Mouse (Mus musculus) embryonic facial prominence, embryonic 15.5 days (tissue): ENCODE results near the gene Fam126a. TPM values are rescaled to one million over a fixed set of nuclear protein-coding genes. Genes with fewer than 3 reads are reported as not detected.
A peak's percentile ranks its signal among the peaks of the same experiment; 100 is the strongest.

ENCODE experiments used
- ATAC-seq: fragments of 200-750 bp; cut with Nextera tagmentation; 2 replicates; pipeline ENCODE4 v1.8.0; 2017; ENCODE audit warnings: low read depth, moderate TSS enrichment; ENCODE audit not compliant: insufficient number of reproducible peaks, low FRiP score, low TSS enrichment
- H3K27ac ChIP-seq: fragments of 300-500 bp; sonication (generic); replicated peaks from 2 replicates; pipeline ENCODE4 v1.5.1; 2015; ENCODE audit warnings: mild to moderate bottlenecking, inconsistent platforms
- H3K27me3 ChIP-seq: fragments of 300-500 bp; sonication (generic); 2 replicates; pipeline ENCODE4 v1.6.1; 2015; ENCODE audit warnings: inconsistent platforms
- H3K36me3 ChIP-seq: fragments of 300-500 bp; sonication (generic); 2 replicates; pipeline ENCODE4 v1.6.1; 2015; ENCODE audit warnings: mild to moderate bottlenecking, inconsistent platforms
- H3K4me1 ChIP-seq: fragments of 300-500 bp; sonication (generic); 2 replicates; pipeline ENCODE4 v1.6.1; 2015; ENCODE audit warnings: inconsistent platforms
- H3K4me2 ChIP-seq: fragments of 300-500 bp; sonication (generic); replicated peaks from 2 replicates; pipeline ENCODE4 v1.6.1; 2015; ENCODE audit warnings: mild to moderate bottlenecking, inconsistent platforms
- H3K4me3 ChIP-seq: fragments of 300-500 bp; sonication (generic); replicated peaks from 2 replicates; pipeline ENCODE4 v1.5.1; 2015; ENCODE audit warnings: mild to moderate bottlenecking, inconsistent platforms
- H3K9ac ChIP-seq: fragments of 300-500 bp; sonication (generic); 2 replicates; pipeline ENCODE4 v1.6.1; 2015; ENCODE audit warnings: inconsistent platforms
- H3K9me3 ChIP-seq: fragments of 300-500 bp; sonication (generic); replicated peaks from 2 replicates; pipeline ENCODE4 v1.6.1; 2016; ENCODE audit warnings: inconsistent platforms
- WGBS: fragments of 180-500 bp; shearing (Covaris S2); methylation state at CpG from one replicate; pipeline ENCODE4 v1.1.7; 2015; 5-methylcytosine and 5-hydroxymethylcytosine counted together
- polyA plus RNA-seq: library from polyadenylated mRNA; unstranded; fragments of >200 nt; fragmentation: Nextera tagmentation; extraction: Ambion mirVana; gene quantifications from 2 replicates; pipeline ENCODE4 v1.2.1, GENCODE M21; 2015

The Fam126a gene
- polyA plus RNA-seq, 1 experiment from 2014 or later = 25.4 TPM

DNA sequence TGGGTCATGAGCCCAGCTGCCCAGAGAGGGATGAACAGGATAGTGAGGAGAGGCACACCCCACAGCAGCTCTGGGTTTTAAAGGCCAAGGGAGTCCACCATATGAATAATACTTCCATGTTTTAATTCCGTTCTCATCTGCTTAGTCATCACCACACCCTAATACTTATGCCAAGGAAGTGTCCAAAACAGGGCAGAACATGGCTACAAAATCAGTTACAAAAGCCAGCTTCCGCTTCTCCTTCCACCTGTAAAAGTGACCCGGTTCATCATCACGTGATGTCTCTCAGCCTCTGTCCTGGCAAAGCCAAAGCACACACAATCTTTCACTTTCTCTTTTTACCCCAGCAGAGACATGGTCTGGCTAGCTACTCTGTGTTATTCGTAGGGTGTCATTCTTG lies 8.9 kb upstream of the Fam126a start:
- no peaks in the 10 kb centered on the region for H3K36me3 ChIP-seq
- no peaks in the 10 kb centered on the region for H3K9me3 ChIP-seq
- 76% methylated on average over 5 of the region's 5 CpGs for WGBS
- H3K9ac ChIP-seq = no peak overlapping the region
- no peaks in the 10 kb centered on the region for H3K27me3 ChIP-seq
- H3K4me3 ChIP-seq = no peak overlapping the region
- H3K4me2 ChIP-seq = no peak overlapping the region
- H3K4me1 ChIP-seq = peaks cover 8% of the 10 kb centered on the region; the same call in 1 of the 2 replicates
- ATAC-seq = no peak
- H3K27ac ChIP-seq = no peak overlapping the region

DNA sequence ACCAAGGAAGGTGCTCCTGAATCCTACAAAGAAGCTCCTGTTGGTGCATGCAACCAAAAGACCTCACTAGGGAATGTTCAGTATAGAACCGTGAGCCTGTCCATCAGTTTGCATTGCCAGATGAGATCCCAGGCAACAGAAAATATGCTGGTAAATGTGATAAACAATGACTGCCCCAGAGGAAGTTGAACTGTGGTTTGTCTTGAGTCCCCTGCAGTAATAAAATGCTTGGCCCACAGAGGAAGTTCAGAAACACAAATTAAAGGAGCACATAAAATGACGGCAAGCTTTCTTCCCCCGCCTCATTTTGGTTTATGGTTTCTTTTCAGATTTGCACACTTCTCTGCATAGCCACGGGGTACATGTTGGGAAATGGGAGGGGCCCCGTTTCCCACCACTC lies 8.3 kb upstream of the Fam126a start:
- no peaks in the 10 kb centered on the region for H3K36me3 ChIP-seq
- no peak overlapping the region for H3K4me2 ChIP-seq
- no peaks in the 10 kb centered on the region for H3K27me3 ChIP-seq
- peaks cover 8% of the 10 kb centered on the region; the same call in 1 of the 2 replicates for H3K4me1 ChIP-seq
- H3K9me3 ChIP-seq = no peaks in the 10 kb centered on the region
- no peak overlapping the region for H3K9ac ChIP-seq
- H3K4me3 ChIP-seq = no peak overlapping the region
- ATAC-seq = no peak
- no peak overlapping the region for H3K27ac ChIP-seq
- WGBS = 44% methylated on average over 5 of the region's 5 CpGs

DNA sequence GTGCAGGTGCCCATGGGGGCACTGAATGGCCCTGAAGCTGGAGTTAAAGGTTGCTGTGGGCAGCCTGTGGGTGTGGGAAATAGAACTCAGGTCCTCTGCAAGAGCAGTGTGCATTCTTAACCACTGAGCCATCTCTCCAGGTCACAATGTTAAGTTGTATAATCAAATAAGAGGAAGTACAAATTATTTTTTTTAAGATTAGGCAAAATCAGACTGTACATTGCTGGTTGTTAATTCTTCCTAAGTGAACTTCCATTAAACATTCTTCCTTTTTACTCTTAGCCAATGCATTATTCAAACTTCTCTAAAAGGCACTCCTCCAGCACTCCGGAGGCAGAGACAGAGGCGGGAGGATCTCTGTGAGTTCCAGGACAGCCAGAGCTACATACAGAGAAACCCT lies 7.7 kb upstream of the Fam126a start:
- no peak overlapping the region for H3K4me2 ChIP-seq
- H3K27me3 ChIP-seq = no peaks in the 10 kb centered on the region
- WGBS = 81% methylated on average over 2 of the region's 2 CpGs
- H3K27ac ChIP-seq = no peak overlapping the region
- H3K9ac ChIP-seq = no peak overlapping the region
- no peaks in the 10 kb centered on the region for H3K36me3 ChIP-seq
- no peaks in the 10 kb centered on the region for H3K9me3 ChIP-seq
- no peak for ATAC-seq
- no peak overlapping the region for H3K4me3 ChIP-seq
- H3K4me1 ChIP-seq = peaks cover 8% of the 10 kb centered on the region; the same call in 1 of the 2 replicates

DNA sequence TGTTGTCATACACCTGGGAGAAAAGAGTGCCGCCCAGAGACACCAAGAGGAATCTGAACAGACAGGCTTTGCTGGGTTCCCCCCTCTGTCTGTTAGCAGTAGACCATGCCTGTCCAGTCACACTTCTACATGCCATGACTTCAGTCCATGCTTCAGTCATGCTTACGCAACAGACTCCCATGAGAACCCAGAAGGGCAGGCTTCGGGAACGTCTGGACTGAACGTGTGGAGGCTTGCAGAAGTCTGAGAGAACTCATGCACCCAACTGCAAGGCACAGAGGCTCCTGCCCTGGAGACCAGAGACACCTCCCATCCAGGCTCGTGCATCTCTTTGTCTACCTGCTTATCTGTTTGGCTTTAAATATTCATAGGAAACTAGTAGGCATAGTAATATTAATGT lies 6.2 kb upstream of the Fam126a start:
- Histone ChIP-seq H3K4me1 (peaks cover 8% of the 10 kb centered on the region; the same call in 1 of the 2 replicates), H3K9ac (no peak overlapping the region), H3K4me2 (no peak overlapping the region), H3K27me3 (no peaks in the 10 kb centered on the region), H3K36me3 (no peaks in the 10 kb centered on the region), H3K27ac (no peak overlapping the region), H3K4me3 (no peak overlapping the region), H3K9me3 (no peaks in the 10 kb centered on the region)
- 54% methylated on average over 6 of the region's 6 CpGs for WGBS
- ATAC-seq = no peak

DNA sequence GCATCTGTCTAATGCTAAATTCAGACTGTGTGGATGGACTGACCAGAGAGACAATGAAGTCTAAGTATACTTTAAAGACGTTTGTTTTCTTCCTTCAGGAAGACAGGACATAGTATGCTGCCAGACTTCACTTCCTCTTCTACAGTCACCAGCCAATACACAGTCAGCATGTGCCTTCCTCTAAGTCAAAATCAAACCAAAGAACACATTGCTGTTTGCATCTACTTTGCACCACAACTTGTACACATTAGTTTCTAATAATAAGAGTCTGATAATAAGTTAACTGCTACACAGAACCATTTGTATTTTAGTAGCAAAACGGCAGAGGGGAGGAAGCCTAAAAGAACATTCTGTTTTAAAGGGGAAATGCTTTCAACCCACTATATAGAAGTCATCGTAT lies 4.5 kb upstream of the Fam126a start:
- H3K9ac ChIP-seq = no peak overlapping the region
- H3K4me2 ChIP-seq = no peak overlapping the region
- peaks cover 8% of the 10 kb centered on the region; the same call in 1 of the 2 replicates for H3K4me1 ChIP-seq
- H3K27ac ChIP-seq = no peak overlapping the region
- no peaks in the 10 kb centered on the region for H3K9me3 ChIP-seq
- no peaks in the 10 kb centered on the region for H3K27me3 ChIP-seq
- no peaks in the 10 kb centered on the region for H3K36me3 ChIP-seq
- no peak for ATAC-seq
- H3K4me3 ChIP-seq = no peak overlapping the region
- WGBS = 46% methylated on average over 3 of the region's 3 CpGs

DNA sequence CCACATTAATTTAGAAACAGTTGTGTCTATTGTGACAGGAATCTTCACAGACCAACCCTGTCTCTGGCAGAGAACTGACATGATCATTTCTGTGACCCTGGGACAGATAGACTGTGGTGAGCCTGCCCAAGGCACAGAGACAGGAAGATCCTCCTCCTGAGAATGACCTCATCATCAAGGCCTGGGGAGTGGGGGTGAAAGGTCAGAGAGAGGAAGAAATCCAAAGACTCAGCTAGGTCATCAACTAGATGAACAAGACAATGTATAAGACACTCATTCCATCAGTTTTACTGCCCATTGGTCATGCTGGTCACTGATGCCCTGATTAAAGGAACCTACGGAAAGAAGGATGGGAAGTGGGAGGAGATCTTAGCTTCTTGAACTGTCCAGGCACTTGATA lies 3.6 kb upstream of the Fam126a start:
- ATAC-seq = no peak
- Histone ChIP-seq H3K4me3 (no peak overlapping the region), H3K27ac (no peak overlapping the region), H3K4me1 (peaks cover 10% of the 10 kb centered on the region), H3K9me3 (no peaks in the 10 kb centered on the region), H3K27me3 (no peaks in the 10 kb centered on the region), H3K4me2 (no peak overlapping the region), H3K36me3 (no peaks in the 10 kb centered on the region), H3K9ac (no peak overlapping the region)
- 81% methylated on average over 1 of the region's 1 CpGs for WGBS

DNA sequence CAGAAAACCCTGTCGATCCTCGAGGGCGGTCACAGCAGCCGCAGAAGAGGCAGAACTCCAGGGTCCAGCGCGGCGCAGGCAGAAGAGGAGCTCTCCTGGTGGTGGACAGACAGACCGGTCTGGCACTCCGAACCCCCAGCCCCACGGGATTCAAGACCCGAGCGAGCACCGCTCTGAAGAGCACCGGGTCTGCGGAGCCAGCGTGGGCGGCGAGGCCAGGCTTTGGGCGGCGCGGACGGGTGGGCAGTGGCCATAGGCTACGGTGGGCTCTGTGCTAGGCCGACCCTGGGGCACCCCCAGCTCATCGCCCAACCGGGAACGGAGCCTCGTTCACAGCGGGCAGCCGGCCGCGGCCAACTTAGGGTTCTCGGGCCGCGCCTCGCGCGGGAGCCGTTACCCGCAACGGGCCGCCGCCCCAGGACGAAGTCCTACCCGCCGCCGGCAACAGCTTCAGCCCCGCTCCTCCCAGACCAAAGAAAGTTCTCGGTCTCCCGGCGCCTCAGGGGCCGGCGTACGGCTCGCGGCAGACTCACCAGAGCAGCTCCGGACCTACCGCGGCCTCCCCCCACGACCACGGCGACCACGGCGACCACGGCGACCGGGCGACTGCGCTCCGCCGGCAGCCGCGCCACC lies 428 bp downstream of the Fam126a start:
- peak overlapping the region; percentile 67 for H3K4me2 ChIP-seq
- no peaks in the 10 kb centered on the region for H3K9me3 ChIP-seq
- H3K36me3 ChIP-seq = no peaks in the 10 kb centered on the region
- peaks cover 6% of the 10 kb centered on the region for H3K4me1 ChIP-seq
- ATAC-seq = peak; percentile 71
- WGBS = under 1% methylated on average over 73 of the region's 73 CpGs
- H3K27ac ChIP-seq = peak overlapping the region; percentile 86
- H3K27me3 ChIP-seq = no peaks in the 10 kb centered on the region
- H3K4me3 ChIP-seq = peak overlapping the region; percentile 61
- peak overlapping the region; percentile 75 for H3K9ac ChIP-seq

DNA sequence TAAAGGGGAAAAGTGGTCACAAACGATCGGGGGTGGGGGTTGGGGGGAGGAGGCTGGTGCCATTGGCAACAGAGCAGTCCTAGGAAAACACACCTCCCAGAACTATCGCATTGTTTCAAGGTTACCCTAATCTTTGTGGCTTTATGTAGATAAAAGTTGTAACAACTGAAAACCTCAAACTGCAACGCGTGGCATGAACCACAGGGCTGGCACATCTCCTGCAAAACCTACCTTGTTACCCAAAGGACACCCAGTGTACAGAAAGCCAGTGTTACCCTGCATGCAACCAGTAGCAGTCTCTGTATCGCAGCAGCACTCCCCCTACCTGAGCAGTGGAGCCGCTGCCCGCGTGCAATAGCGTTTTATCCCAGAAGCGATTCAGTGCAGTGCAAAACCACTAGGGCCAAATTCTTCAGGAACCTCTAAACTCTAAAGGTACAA lies 1.1 kb downstream of the Fam126a start:
- no peaks in the 10 kb centered on the region for H3K27me3 ChIP-seq
- no peaks in the 10 kb centered on the region for H3K36me3 ChIP-seq
- peak overlapping the region; percentile 67 for H3K4me2 ChIP-seq
- peaks cover 6% of the 10 kb centered on the region for H3K4me1 ChIP-seq
- ATAC-seq = peak; percentile 60
- peak overlapping the region; percentile 75 for H3K9ac ChIP-seq
- H3K4me3 ChIP-seq = peak overlapping the region; percentile 61
- peak overlapping the region; percentile 86; the same call in 1 of the 2 replicates for H3K27ac ChIP-seq
- WGBS = 2% methylated on average over 11 of the region's 11 CpGs
- H3K9me3 ChIP-seq = no peaks in the 10 kb centered on the region

DNA sequence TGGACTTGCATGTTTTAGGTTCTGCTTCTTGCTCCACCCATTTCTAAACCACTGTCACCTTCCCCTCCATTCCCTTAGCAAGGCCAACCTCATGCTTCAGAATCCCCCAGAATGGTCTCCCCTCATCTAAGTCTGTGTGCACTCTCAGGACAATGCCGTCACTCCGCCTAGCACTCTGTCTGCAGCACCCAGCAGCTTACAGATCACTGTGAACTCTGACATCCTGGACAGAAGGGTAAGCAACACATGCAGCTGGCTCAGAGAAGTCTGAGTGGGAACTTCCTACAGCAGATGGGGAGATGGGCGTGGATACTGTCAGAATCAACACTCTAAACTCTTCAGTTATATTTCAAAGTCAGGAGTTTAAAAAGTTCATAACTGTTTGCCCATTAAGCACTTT lies 5.5 kb downstream of the Fam126a start:
- ATAC-seq = no peak
- Histone ChIP-seq H3K9me3 (no peaks in the 10 kb centered on the region), H3K4me1 (peaks cover 6% of the 10 kb centered on the region), H3K27me3 (no peaks in the 10 kb centered on the region), H3K4me2 (no peak overlapping the region), H3K4me3 (no peak overlapping the region), H3K27ac (no peak overlapping the region), H3K36me3 (no peaks in the 10 kb centered on the region), H3K9ac (no peak overlapping the region)
- 87% methylated on average over 3 of the region's 3 CpGs for WGBS

DNA sequence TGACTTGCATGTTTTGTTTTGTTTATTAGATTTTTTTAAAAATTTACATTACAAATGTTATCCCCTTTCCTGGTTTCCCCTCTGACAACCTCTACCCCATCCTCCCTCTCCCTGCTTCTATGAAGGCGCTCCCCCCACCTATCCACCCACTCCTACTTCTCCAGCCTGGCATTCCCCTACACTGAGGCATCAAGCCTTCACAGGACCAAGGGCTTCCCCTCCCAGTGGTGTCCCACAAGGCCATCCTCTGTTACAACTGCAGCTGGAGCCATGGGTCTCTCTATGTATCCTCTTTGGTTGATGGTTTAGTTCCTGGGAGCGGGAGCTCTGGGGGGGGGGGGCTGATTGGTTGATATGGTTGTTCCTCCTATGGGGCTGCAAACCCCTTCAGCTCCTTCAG lies 7.3 kb downstream of the Fam126a start:
- Histone ChIP-seq H3K4me1 (no peaks in the 10 kb centered on the region), H3K36me3 (no peaks in the 10 kb centered on the region), H3K4me3 (no peak overlapping the region), H3K9me3 (no peaks in the 10 kb centered on the region), H3K9ac (no peak overlapping the region), H3K4me2 (no peak overlapping the region), H3K27me3 (no peaks in the 10 kb centered on the region), H3K27ac (no peak overlapping the region)
- 94% methylated on average over 2 of the region's 2 CpGs for WGBS
- ATAC-seq = no peak

DNA sequence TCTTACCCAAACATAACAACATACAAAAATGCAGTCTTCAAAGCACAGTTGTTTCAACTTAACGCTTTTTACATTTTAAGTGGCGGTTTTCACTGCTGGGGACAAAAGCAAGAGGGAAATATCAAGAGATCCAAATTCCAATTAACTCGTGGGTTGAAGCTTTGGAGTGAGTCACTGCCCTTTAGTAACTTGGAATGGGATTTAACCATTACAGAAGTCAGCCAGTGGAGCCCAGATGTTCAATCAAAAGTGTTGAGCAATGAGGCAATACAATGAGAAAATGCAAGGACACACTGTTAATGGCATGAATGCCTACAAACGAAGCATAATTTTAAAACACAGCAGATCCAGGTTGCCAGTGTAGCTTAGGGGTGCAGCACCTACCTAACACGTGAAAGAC lies 8.8 kb downstream of the Fam126a start:
- ATAC-seq = no peak
- Histone ChIP-seq H3K9me3 (no peaks in the 10 kb centered on the region), H3K27ac (no peak overlapping the region), H3K4me3 (no peak overlapping the region), H3K4me1 (no peaks in the 10 kb centered on the region), H3K27me3 (no peaks in the 10 kb centered on the region), H3K4me2 (no peak overlapping the region), H3K36me3 (no peaks in the 10 kb centered on the region), H3K9ac (no peak overlapping the region)
- WGBS = 56% methylated on average over 5 of the region's 5 CpGs

DNA sequence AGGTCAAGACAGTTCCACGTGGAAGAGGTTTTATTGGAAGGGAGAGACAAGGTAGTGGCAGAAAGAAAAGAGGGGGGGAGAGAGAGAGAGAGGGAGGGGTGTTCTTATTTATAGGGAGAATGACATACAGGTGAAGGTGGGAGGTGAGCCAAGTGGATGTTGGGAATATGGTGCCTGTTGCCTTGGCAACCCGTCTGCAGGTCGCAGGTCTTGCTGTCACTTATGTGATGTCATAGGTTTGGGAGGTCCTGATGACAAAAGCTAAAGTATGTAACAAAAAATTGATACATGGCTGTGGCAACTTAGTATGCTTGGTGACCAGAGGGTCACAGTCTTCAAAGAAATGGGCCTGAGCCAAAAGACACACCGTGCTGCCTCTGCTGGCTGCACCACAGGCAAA lies 10.1 kb downstream of the Fam126a start:
- Histone ChIP-seq H3K9ac (no peak overlapping the region), H3K27ac (no peak overlapping the region), H3K4me2 (no peak overlapping the region), H3K36me3 (no peaks in the 10 kb centered on the region), H3K9me3 (no peaks in the 10 kb centered on the region), H3K27me3 (no peaks in the 10 kb centered on the region), H3K4me1 (no peaks in the 10 kb centered on the region), H3K4me3 (no peak overlapping the region)
- 67% methylated on average over 4 of the region's 4 CpGs for WGBS
- ATAC-seq = no peak
